In genomic region chr4:111901473-111901872, GRCm38 (mm10) we compare ENCODE assay signal across 29 mouse cellular contexts. TPM values are rescaled to one million over a fixed set of nuclear protein-coding genes. Genes with fewer than 3 reads are reported as not detected.
DNase-seq lines count a peak whose midpoint lies in the region; ATAC-seq lines count a peak whose summit lies in the region.
"Had no signal": no experiment of that assay in that cellular context is flagged by ENCODE, and none has a peak within 500 bp of the region (broad histone marks: within the 10 kb centered on the region; RNA-seq: fewer than 3 reads in every experiment).

No protein-coding gene starts in this region.

- no peak overlapping the region for H3K4me2 ChIP-seq in embryonic facial prominence, embryonic 14.5 days (ENCODE audit: low read depth, low read length)
- H3K4me2 ChIP-seq in intestine, embryonic 15.5 days (replicated peaks) = no peak overlapping the region
- H3K4me2 ChIP-seq in stomach, embryonic 15.5 days = no peak overlapping the region
- H3K4me2 ChIP-seq: embryonic facial prominence, embryonic 15.5 days; heart, embryonic 11.5 days; hindbrain, embryonic 12.5 days had no signal

- no peaks in the 10 kb centered on the region for H3K36me3 ChIP-seq in embryonic facial prominence, embryonic 14.5 days (ENCODE audit: control insufficient read depth, insufficient read depth, low read length)
- no peaks in the 10 kb centered on the region for H3K36me3 ChIP-seq in embryonic facial prominence, embryonic 10.5 days (replicated peaks)
- no peaks in the 10 kb centered on the region for H3K36me3 ChIP-seq in intestine, embryonic 15.5 days
- no peaks in the 10 kb centered on the region for H3K36me3 ChIP-seq in stomach, embryonic 15.5 days
- H3K36me3 ChIP-seq: embryonic facial prominence, embryonic 15.5 days; hindbrain, embryonic 12.5 days had no signal

- no peaks in the 10 kb centered on the region for H3K27me3 ChIP-seq in embryonic facial prominence, embryonic 14.5 days (replicated peaks; ENCODE audit: control insufficient read depth, insufficient read depth, low read length)
- no peaks in the 10 kb centered on the region for H3K27me3 ChIP-seq in embryonic facial prominence, embryonic 10.5 days (replicated peaks; ENCODE audit: low read depth, poor library complexity, severe bottlenecking)
- no peaks in the 10 kb centered on the region for H3K27me3 ChIP-seq in intestine, embryonic 15.5 days (replicated peaks)
- no peaks in the 10 kb centered on the region for H3K27me3 ChIP-seq in stomach, embryonic 15.5 days (replicated peaks)
- H3K27me3 ChIP-seq: embryonic facial prominence, embryonic 15.5 days; hindbrain, embryonic 12.5 days had no signal

- no peak overlapping the region for H3K9ac ChIP-seq in embryonic facial prominence, embryonic 14.5 days (ENCODE audit: low read depth, low read length)
- no peak overlapping the region for H3K9ac ChIP-seq in intestine, embryonic 15.5 days
- no peak overlapping the region for H3K9ac ChIP-seq in stomach, embryonic 15.5 days
- H3K9ac ChIP-seq: embryonic facial prominence, embryonic 15.5 days; hindbrain, embryonic 12.5 days had no signal

- no peaks in the 10 kb centered on the region for H3K4me1 ChIP-seq in embryonic facial prominence, embryonic 14.5 days (ENCODE audit: control insufficient read depth, insufficient read depth, low read length)
- no peaks in the 10 kb centered on the region for H3K4me1 ChIP-seq in embryonic facial prominence, embryonic 10.5 days
- no peaks in the 10 kb centered on the region for H3K4me1 ChIP-seq in intestine, embryonic 15.5 days (replicated peaks)
- no peaks in the 10 kb centered on the region for H3K4me1 ChIP-seq in stomach, embryonic 15.5 days
- H3K4me1 ChIP-seq: embryonic facial prominence, embryonic 15.5 days; hindbrain, embryonic 12.5 days had no signal

- peak; percentile 41; the same call in 1 of the 2 replicates for ATAC-seq in embryonic facial prominence, embryonic 14.5 days (ENCODE audit: low read depth)
- ATAC-seq in intestine, embryonic 15.5 days = peak; percentile 61
- ATAC-seq in stomach, embryonic 15.5 days (ENCODE audit: insufficient read depth, low FRiP score, low read depth) = peak; percentile 45; the same call in 1 of the 2 replicates
- ATAC-seq: activated CD4-positive, CD25-positive, alpha-beta regulatory T cell, adult 4 months; forebrain, embryonic 14.5 days; hindbrain, embryonic 16.5 days had no signal

- peak; percentile 23 for DNase-seq in embryonic facial prominence, embryonic 14.5 days (ENCODE audit: low spot score)
- DNase-seq in embryonic facial prominence, embryonic 10.5 days (ENCODE audit: low spot score) = no peak
- DNase-seq in large intestine, adult 2 months (ENCODE audit: low read depth, low spot score) = peak; percentile 55
- DNase-seq in frontal cortex, postnatal 14 days (ENCODE audit: low spot score in 2 of 2) = no peak
- no peak for DNase-seq in cerebellum, postnatal 25 days
- DNase-seq in cerebellum, postnatal 14 days = no peak
- DNase-seq: adrenal gland, adult 8-10 months; adrenal gland, postnatal 25 days; cerebellum, adult 11-12 months; cerebellum, adult 8-10 months; cerebellum, postnatal 36 days; embryo, embryonic 11 days; gastrocnemius, postnatal 10 days; gastrocnemius, postnatal 36 days; heart, adult 2 months had no signal

- no peak overlapping the region for H3K27ac ChIP-seq in embryonic facial prominence, embryonic 14.5 days (replicated peaks; ENCODE audit: low read depth, low read length)
- no peak overlapping the region for H3K27ac ChIP-seq in embryonic facial prominence, embryonic 10.5 days (replicated peaks)
- H3K27ac ChIP-seq in intestine, embryonic 15.5 days = no peak overlapping the region
- peak overlapping the region; percentile 21; the same call in 1 of the 2 replicates for H3K27ac ChIP-seq in stomach, embryonic 15.5 days
- H3K27ac ChIP-seq: embryonic facial prominence, embryonic 15.5 days; heart, adult 2 months; hindbrain, embryonic 12.5 days had no signal

- H3K9me3 ChIP-seq in embryonic facial prominence, embryonic 14.5 days (ENCODE audit: control insufficient read depth, low read length) = no peaks in the 10 kb centered on the region
- H3K9me3 ChIP-seq in embryonic facial prominence, embryonic 10.5 days = no peaks in the 10 kb centered on the region
- no peaks in the 10 kb centered on the region for H3K9me3 ChIP-seq in intestine, embryonic 15.5 days
- no peaks in the 10 kb centered on the region for H3K9me3 ChIP-seq in stomach, embryonic 15.5 days
- H3K9me3 ChIP-seq: embryonic facial prominence, embryonic 15.5 days; hindbrain, embryonic 12.5 days had no signal

- WGBS in embryonic facial prominence, embryonic 14.5 days = 79% methylated on average over 1 of the region's 1 CpGs
- 85% methylated on average over 1 of the region's 1 CpGs for WGBS in embryonic facial prominence, embryonic 10.5 days
- 63% methylated on average over 1 of the region's 1 CpGs for WGBS in intestine, embryonic 15.5 days
- 38% methylated on average over 1 of the region's 1 CpGs for WGBS in large intestine, adult 2 months
- 81% methylated on average over 1 of the region's 1 CpGs for WGBS in stomach, embryonic 15.5 days

- H3K4me3 ChIP-seq in embryonic facial prominence, embryonic 14.5 days (ENCODE audit: low read depth, low read length) = no peak overlapping the region
- H3K4me3 ChIP-seq in embryonic facial prominence, embryonic 10.5 days = no peak overlapping the region
- no peak overlapping the region for H3K4me3 ChIP-seq in intestine, embryonic 15.5 days (replicated peaks)
- H3K4me3 ChIP-seq in stomach, embryonic 15.5 days (replicated peaks) = no peak overlapping the region
- H3K4me3 ChIP-seq: embryonic facial prominence, embryonic 15.5 days; heart, adult 2 months; hindbrain, embryonic 12.5 days had no signal

RNA-seq across cellular contexts. Expression of gene Slc5a9, which starts 1.2 kb away (rescaled TPM):
- polyA plus RNA-seq in embryonic facial prominence, embryonic 14.5 days (2014; fragmentation: Nextera tagmentation; extraction: Ambion mirVana) = 0.94 and 2.3 TPM in 2 replicates
- polyA plus RNA-seq in embryonic facial prominence, embryonic 10.5 days (2016; fragmentation: Nextera tagmentation; extraction: Ambion mirVana) = not detected in 2 replicates
- 1.3 and 2.4 TPM in 2 replicates for polyA plus RNA-seq in intestine, embryonic 15.5 days (2015; fragmentation: Nextera tagmentation; extraction: Ambion mirVana)
- polyA plus RNA-seq in large intestine, adult 2 months (2012; rRNA removed) = 16.0 and 34.4 TPM in 2 replicates
- polyA plus RNA-seq in stomach, embryonic 15.5 days (2015; fragmentation: Nextera tagmentation; extraction: Ambion mirVana) = 3.0 and 5.9 TPM in 2 replicates
- polyA plus RNA-seq: activated CD4-positive, CD25-positive, alpha-beta regulatory T cell, adult 4 months; cortical plate, adult 2 months; embryonic facial prominence, embryonic 11.5 days; forebrain, embryonic 11.5 days; forebrain, embryonic 14.5 days; heart, embryonic 11.5 days; heart, postnatal 0 days; hindbrain, embryonic 12.5 days; hindbrain, embryonic 16.5 days had no signal

RNA-seq across cellular contexts. Expression of gene Skint8, which starts 17.7 kb away (rescaled TPM):
- 0.15 TPM in 1 of 2 replicates, not detected in the other for polyA plus RNA-seq in embryonic facial prominence, embryonic 14.5 days (2014; fragmentation: Nextera tagmentation; extraction: Ambion mirVana)
- polyA plus RNA-seq in embryonic facial prominence, embryonic 10.5 days (2016; fragmentation: Nextera tagmentation; extraction: Ambion mirVana) = not detected in 2 replicates
- not detected in 2 replicates for polyA plus RNA-seq in intestine, embryonic 15.5 days (2015; fragmentation: Nextera tagmentation; extraction: Ambion mirVana)
- polyA plus RNA-seq in large intestine, adult 2 months (2012; rRNA removed) = not detected in 2 replicates
- polyA plus RNA-seq in stomach, embryonic 15.5 days (2015; fragmentation: Nextera tagmentation; extraction: Ambion mirVana) = 0.22 and 0.45 TPM in 2 replicates
- polyA plus RNA-seq: activated CD4-positive, CD25-positive, alpha-beta regulatory T cell, adult 4 months; brain, embryonic 14.5 days; cortical plate, adult 2 months; embryonic facial prominence, embryonic 11.5 days; forebrain, embryonic 11.5 days; forebrain, embryonic 14.5 days; heart, adult 2 months; heart, embryonic 11.5 days; heart, embryonic 14.5 days; heart, postnatal 0 days; hindbrain, embryonic 12.5 days; hindbrain, embryonic 16.5 days had no signal

Comparison
In these comparisons a context has a peak if more than half of its experiments do, and no peak if none do; other contexts are left out.
1. DNase-seq: peak in embryonic facial prominence, embryonic 14.5 days (single experiment) and large intestine, adult 2 months (single experiment); none in embryonic facial prominence, embryonic 10.5 days (single experiment), frontal cortex, postnatal 14 days (0 of 2), cerebellum, postnatal 25 days (0 of 2) and cerebellum, postnatal 14 days (0 of 2).
2. Peak in every context shown above with its lines, with median percentiles within 50 percentile points of each other: ATAC-seq.